Mouse (Mus musculus) left cerebral cortex, adult 6 months (tissue): Measurements from ENCODE around the gene Atp13a5. TPM values are rescaled to one million over a fixed set of nuclear protein-coding genes. Genes with fewer than 3 reads are reported as not detected.

Experiments
- long read RNA-seq, 2 experiments: library from polyadenylated mRNA; unstranded; transcript quantifications; one replicate each; pipeline ENCODE4 v2.0.0; 2019 to 2020
- polyA plus RNA-seq: library from polyadenylated mRNA; unstranded; fragments of <200 nt; fragmentation: Nextera tagmentation; gene quantifications from 2 replicates; pipeline ENCODE4 v1.2.3, GENCODE M21; 2021

The Atp13a5 gene
- 1.0 and 1.6 TPM in 2 replicates for polyA plus RNA-seq
- long read RNA-seq, experiment 1, full-length matches to known transcripts: 6 of 12 reads
- long read RNA-seq, experiment 1, partial matches to known transcripts: 3 of 12 reads
- long read RNA-seq, experiment 1, other reads (novel, unspliced or antisense): 3 of 12 reads
- long read RNA-seq, experiment 2, partial matches to known transcripts: 1 of 1 reads
- long read RNA-seq, experiment 2, other reads (novel, unspliced or antisense): 0 of 1 reads

DNA sequence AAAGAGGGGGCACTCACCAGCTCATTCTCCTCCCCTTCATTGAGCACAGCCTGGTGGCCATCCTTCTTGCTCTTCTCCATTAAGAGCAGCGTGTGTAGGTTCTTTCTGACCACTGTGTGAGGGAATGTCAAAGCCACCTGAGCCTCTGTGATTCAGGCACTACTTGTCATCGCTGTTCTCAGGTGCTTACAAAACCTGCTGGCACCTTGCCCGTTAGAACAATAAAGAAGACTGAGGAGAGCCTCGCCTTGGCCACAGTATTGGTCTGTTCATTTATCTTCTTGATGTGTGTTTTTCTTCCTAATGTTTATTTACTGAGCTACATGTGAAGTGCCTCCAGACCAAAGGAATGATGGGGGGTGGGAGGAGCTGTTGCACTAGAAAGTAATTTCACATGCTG is at the start of gene Atp13a5:
Atp13a5 (minus strand) TSS at position 275 of the 400 bp plus-strand sequence.

GRCm38 (mm10) chr16:29209605-29210411 is 168.7 kb downstream of the Atp13a5 start, which contains the start of gene Hrasls:
TSS of gene Hrasls (plus strand) at chr16:29209695.

Other genes starting within 250 kb of the Atp13a5 start
- gene Hrasls, start 169.0 kb downstream of the Atp13a5 start, polyA plus RNA-seq: 35.9 and 44.3 TPM in 2 replicates
- 3.0 and 3.4 TPM in 2 replicates for gene Atp13a4, start 166.1 kb upstream of the Atp13a5 start, polyA plus RNA-seq
- 23.4 and 25.6 TPM in 2 replicates for gene Opa1, start 200.6 kb upstream of the Atp13a5 start, polyA plus RNA-seq